Mouse (Mus musculus) ES-Bruce4 (cell line): ENCODE measurements at regions not wholly inside any gene's neighbourhood (a gene's known extent, or its start where the extent isn't known, plus 50 kb on each side); places are given as distances from the start of the nearest gene placed in this dataset.

Experiments used
- H3K27ac ChIP-seq: 2 replicates; pipeline ENCODE4 v1.5.1; 2012; ENCODE audit warnings: low read length, inconsistent platforms; ENCODE audit not compliant: insufficient read depth
- H3K27me3 ChIP-seq: 2 replicates; pipeline ENCODE4 v1.6.1; 2012; ENCODE audit warnings: mild to moderate bottlenecking, low read length, inconsistent platforms; ENCODE audit not compliant: control insufficient read depth, poor library complexity, insufficient read depth, severe bottlenecking
- H3K36me3 ChIP-seq: 2 replicates; pipeline ENCODE4 v1.6.1; 2012; ENCODE audit warnings: inconsistent platforms, mild to moderate bottlenecking, low read length, moderate library complexity; ENCODE audit not compliant: control insufficient read depth, poor library complexity, insufficient read depth, severe bottlenecking
- H3K4me1 ChIP-seq: one replicate; pipeline ENCODE4 v1.8.1; 2011; ENCODE audit warnings: low read length; ENCODE audit not compliant: control insufficient read depth, insufficient read depth
- H3K4me3 ChIP-seq: 2 replicates; pipeline ENCODE4 v1.5.1; 2011; ENCODE audit warnings: low read depth, mild to moderate bottlenecking, low read length
- H3K9ac ChIP-seq: 2 replicates; pipeline ENCODE4 v1.6.1; 2012; ENCODE audit warnings: low read depth, mild to moderate bottlenecking, inconsistent platforms; ENCODE audit not compliant: poor library complexity, severe bottlenecking
- H3K9me3 ChIP-seq: replicated peaks from 2 replicates; pipeline ENCODE4 v1.6.1; 2012; ENCODE audit warnings: mild to moderate bottlenecking, low read length, inconsistent platforms; ENCODE audit not compliant: control insufficient read depth, poor library complexity, insufficient read depth, severe bottlenecking
- CTCF ChIP-seq: IDR thresholded peaks from one replicate; pipeline ENCODE4 v1.8.1; 2011; ENCODE audit warnings: low read depth, low read length
- EP300 ChIP-seq: IDR thresholded peaks from 2 replicates; pipeline ENCODE4 v1.6.1; 2011; ENCODE audit warnings: low read depth, low read length; ENCODE audit not compliant: insufficient read depth
- POLR2A ChIP-seq: IDR thresholded peaks from one replicate; pipeline ENCODE4 v1.8.1; 2011; ENCODE audit warnings: low read length; ENCODE audit not compliant: insufficient read depth

DNA sequence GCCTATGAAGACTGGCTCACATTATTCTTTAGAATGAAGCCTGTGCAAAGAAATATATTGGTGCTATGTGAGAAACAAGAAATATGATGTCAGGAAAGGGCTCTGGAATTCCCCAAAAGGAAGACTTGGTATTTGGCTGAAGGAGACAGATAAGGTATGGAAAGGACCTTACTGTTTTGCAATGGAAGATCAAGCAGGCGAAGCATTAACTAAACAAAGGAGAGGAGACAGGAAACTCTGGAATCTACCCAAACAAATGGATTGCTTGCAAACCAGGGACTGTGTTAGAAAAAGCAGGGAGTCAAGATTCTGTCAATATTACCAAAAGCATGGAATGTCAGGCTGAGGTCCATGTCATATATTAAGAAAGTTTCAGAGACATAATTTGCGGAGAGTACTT, 687.9 kb downstream of the Diaph3 start:
- Histone ChIP-seq H3K27me3 (no peaks in the 10 kb centered on the region), H3K36me3 (no peaks in the 10 kb centered on the region), H3K27ac (no peak overlapping the region), H3K9me3 (no peaks in the 10 kb centered on the region), H3K4me3 (no peak overlapping the region), H3K4me1 (no peaks in the 10 kb centered on the region), H3K9ac (no peak overlapping the region)
- TF ChIP-seq CTCF (no peak), EP300 (no peak), POLR2A (no peak)

DNA sequence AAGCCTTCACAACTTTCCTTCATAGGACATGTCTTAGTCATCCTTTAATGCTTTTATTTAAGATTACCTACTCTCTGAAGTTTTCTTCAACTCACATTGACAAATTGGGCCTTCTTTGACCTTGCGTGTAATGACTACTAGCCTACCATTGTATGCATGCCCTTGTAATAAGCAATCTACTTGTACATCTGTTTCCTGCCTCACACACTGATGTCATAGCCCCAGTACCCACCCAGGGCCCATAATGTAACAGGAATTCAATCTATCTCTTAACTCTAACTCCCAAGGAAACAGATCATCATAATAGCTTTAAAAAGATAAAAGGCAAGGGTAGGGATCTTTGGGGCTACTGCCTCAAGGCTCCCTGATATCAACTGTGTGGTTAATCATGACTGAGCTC, 690.4 kb downstream of the Diaph3 start:
- H3K4me3 ChIP-seq = no peak overlapping the region
- H3K4me1 ChIP-seq = no peaks in the 10 kb centered on the region
- no peak overlapping the region for H3K27ac ChIP-seq
- H3K36me3 ChIP-seq = no peaks in the 10 kb centered on the region
- H3K27me3 ChIP-seq = no peaks in the 10 kb centered on the region
- TF ChIP-seq POLR2A = no peak
- TF ChIP-seq CTCF = no peak
- TF ChIP-seq EP300 = no peak
- no peaks in the 10 kb centered on the region for H3K9me3 ChIP-seq
- H3K9ac ChIP-seq = no peak overlapping the region

DNA sequence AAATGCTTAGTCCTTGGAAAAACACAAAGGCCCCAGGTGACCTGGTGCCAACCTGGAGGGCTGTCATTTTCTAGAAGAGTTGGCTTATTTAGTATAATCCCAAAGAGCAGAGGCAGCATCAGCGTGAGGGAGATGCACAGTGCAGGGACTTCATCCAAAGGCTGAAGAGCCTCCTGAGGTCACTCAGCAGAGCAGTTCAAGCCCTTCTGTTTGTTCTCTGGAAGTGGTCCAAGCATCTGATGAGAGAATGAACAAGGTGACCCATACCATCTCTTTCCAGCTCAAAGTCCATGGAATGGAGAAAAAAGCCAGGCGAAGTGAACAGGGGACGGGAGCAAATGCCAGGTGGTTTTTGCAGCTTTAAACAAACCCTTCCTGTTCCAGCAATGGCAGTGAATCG, 695.9 kb downstream of the Diaph3 start:
- H3K9ac ChIP-seq = no peak overlapping the region
- no peaks in the 10 kb centered on the region; the same call in 1 of the 2 replicates for H3K9me3 ChIP-seq
- H3K4me1 ChIP-seq = peaks cover 3% of the 10 kb centered on the region
- no peaks in the 10 kb centered on the region for H3K36me3 ChIP-seq
- H3K27me3 ChIP-seq = no peaks in the 10 kb centered on the region
- no peak overlapping the region for H3K27ac ChIP-seq
- TF ChIP-seq EP300 (no peak), CTCF (no peak), POLR2A (no peak)
- H3K4me3 ChIP-seq = no peak overlapping the region

DNA sequence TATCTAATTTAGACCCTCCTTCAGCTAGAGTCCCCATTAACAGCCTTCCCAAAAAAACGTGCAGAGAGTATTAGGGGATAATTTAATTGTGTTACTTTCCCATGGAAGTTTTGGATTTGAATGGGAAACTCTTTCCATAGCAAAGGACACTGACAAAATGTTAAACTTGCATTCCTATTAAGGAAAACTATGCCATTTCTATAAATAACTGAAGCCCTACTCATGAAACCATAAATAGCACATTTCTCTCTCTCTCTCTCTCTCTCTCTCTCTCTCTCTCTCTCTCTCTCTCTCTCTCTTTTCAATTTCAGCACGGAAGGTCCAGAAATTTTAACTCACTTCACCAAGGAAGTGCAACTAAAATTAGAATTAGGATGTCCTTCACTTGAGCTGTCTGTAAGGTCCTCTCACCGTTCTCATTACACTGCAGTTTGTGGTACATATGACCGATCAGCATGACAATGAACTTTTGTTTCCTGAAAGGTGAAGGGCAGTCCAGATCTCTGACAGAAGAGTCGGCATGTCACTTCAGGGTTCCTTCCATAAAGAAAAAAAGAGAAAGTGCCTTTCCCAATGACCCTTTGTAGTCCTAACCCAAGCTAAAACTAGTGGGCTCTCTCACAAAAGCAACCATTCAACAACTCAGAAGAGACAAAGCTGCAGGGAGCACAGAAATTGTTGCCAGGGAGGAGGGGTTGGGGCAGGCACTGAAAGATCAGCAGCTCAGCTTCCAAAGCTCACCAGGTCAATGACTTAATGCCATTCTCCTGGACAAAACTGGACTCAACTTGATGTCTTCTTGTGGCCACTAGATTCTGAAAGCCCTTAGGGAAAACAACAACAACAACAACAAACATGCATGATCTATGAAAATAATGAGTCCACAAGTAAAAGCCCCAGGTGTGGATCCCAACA, 696.9 kb downstream of the Diaph3 start:
- Histone ChIP-seq H3K27ac (no peak overlapping the region), H3K9ac (no peak overlapping the region), H3K4me3 (no peak overlapping the region), H3K4me1 (peaks cover 3% of the 10 kb centered on the region), H3K36me3 (no peaks in the 10 kb centered on the region), H3K9me3 (no peaks in the 10 kb centered on the region; the same call in 1 of the 2 replicates), H3K27me3 (no peaks in the 10 kb centered on the region)
- no peak for TF ChIP-seq CTCF
- no peak for TF ChIP-seq EP300
- no peak for TF ChIP-seq POLR2A

DNA sequence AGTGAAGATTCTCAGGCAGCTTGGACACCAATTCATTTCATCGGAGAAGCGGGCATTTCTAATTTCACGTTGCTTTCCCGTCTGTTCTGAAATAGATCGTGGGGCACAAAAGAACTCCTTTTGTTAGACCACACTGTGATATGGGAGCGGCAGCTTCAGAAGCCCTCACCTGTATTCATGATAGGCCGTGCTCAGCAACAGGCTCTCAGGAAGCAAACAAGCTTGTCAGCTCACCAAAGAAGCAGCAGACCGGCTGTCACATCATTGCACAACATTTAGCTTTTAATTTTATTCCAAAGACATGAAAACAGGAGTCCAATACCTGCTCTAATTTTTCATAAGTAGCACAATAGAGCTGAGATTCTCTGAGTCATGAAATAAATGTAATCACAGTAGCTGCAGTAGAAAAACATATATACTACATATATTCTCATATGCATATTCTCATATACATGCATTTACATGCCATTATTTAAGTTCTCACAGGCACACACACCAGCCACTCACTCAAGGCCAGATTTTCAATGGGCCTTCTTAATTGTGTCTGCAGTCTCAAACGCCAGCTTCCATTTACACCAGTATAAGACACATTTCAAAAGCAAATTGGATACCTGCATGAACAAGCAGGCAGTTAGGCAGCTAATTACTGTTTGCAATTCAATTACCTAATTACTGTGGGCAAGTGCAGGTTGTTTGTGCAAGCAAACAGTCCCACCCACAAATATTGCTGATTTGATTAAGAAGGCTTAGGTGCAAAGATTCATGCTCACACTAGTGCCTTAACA, 698.9 kb downstream of the Diaph3 start:
- H3K4me3 ChIP-seq = no peak overlapping the region
- H3K9me3 ChIP-seq = no peaks in the 10 kb centered on the region; the same call in 1 of the 2 replicates
- peaks cover 3% of the 10 kb centered on the region for H3K4me1 ChIP-seq
- TF ChIP-seq POLR2A (no peak), EP300 (no peak), CTCF (no peak)
- H3K36me3 ChIP-seq = no peaks in the 10 kb centered on the region
- H3K9ac ChIP-seq = no peak overlapping the region
- H3K27ac ChIP-seq = no peak overlapping the region
- H3K27me3 ChIP-seq = no peaks in the 10 kb centered on the region

DNA sequence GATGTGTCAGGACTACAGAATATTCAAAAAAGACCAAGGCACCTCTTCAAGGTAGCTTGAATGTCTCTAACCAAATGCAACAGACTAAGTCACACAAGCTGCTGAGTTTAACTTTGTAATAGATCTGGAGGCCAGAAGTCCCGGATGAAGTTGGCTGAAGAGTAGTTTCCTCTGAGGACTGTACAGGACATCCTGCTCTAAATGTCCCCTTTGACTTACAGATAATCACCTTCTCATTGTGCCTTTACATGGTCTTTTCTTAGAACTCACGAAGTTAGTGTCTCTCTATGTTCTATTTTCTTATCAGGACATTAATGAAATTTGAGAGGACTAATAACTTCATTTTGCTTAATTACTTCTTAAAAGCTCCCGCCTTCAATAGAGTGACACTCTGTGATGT, 703.7 kb downstream of the Diaph3 start:
- Histone ChIP-seq H3K9me3 (no peaks in the 10 kb centered on the region), H3K27me3 (no peaks in the 10 kb centered on the region), H3K4me1 (no peaks in the 10 kb centered on the region), H3K9ac (no peak overlapping the region), H3K36me3 (no peaks in the 10 kb centered on the region), H3K4me3 (no peak overlapping the region), H3K27ac (no peak overlapping the region)
- TF ChIP-seq CTCF = no peak
- no peak for TF ChIP-seq POLR2A
- no peak for TF ChIP-seq EP300
